Mouse (Mus musculus) olfactory bulb, adult 2 months (tissue): ENCODE results near the gene Irf2bpl.

Experiments used
- CTCF ChIP-seq: fragments of 200-500 bp; IDR thresholded peaks from 2 replicates; pipeline ENCODE4 v1.5.1; 2012; ENCODE audit warnings: low read depth, mild to moderate bottlenecking, low read length, moderate library complexity; ENCODE audit not compliant: insufficient read depth
- POLR2A ChIP-seq: fragments of 200-500 bp; IDR thresholded peaks from 2 replicates; pipeline ENCODE4 v1.6.1; 2012; ENCODE audit warnings: mild to moderate bottlenecking, low read depth, low read length, moderate library complexity; ENCODE audit not compliant: insufficient read depth

DNA sequence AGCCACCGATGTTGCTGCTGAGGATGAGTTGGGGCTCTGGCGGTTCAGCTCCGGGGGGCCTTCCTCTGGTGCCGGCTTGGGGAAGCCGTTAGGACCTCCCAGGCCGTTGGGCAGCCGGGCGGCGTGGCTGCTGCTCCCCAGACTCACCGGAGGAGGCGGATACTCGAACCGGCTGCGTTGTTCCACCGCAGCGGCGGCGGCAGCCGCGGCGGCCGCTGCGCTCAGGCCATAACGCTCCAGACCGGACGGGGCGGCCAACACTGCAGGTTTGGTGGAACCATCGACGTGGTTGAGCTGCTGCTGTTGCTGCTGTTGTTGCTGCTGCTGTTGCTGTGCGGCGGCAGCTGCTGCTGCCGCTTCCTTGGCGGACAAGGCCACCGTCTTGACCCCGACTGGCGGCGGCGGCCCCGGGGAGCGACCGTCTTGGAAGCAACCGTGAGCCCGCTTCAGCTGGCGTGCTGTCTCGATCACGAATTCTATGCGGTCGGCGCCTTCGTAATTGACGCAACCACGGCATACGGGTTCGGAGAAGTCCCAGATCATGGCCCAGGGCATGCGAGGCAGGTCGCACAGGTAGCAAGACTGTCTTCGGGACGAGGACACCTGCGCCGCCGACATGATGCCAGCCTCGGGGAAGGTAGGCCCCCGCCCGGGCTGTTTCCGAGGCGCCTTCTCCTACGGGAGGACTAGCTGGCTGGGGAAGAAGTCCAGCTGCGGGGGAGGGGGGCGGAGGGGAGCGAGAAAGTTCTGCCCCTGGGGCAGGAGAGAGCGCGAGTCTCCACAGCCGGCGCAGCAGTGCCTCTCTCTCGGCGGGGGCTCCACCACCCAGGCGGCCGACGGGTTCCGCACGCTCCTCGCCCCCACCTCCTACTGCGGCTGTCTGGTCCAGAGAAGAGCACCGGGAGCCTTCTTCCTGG lies 1.1 kb downstream of the Irf2bpl start:
- TF ChIP-seq CTCF (no peak), POLR2A (no peak)
